Mouse (Mus musculus) ovary, adult 18-20 months (tissue): ENCODE data around the gene Dennd1a.
A peak's percentile ranks its signal among the peaks of the same experiment; 100 is the strongest.
"Not testable (repeated sequence)": the region's sequence is repeated elsewhere in the genome, so short reads cannot be mapped to it uniquely, and the experiment has no call there.

ENCODE experiments used
- DNase-seq: peaks from one replicate; pipeline ENCODE4 v3.0.0; 2022; ENCODE audit warnings: low spot score, mixed read lengths

Gene Dennd1a

GRCm38 (mm10) chr2:37969713-37970485 is 317.3 kb downstream of the Dennd1a start:
- DNase-seq, result peak; percentile 13

GRCm38 (mm10) chr2:37964534-37964933 is 322.7 kb downstream of the Dennd1a start:
- DNase-seq, result no peak

- no peak for DNase-seq
Observed at GRCm38 (mm10) chr2:37963362-37963761, 323.8 kb downstream of the Dennd1a start.

DNA sequence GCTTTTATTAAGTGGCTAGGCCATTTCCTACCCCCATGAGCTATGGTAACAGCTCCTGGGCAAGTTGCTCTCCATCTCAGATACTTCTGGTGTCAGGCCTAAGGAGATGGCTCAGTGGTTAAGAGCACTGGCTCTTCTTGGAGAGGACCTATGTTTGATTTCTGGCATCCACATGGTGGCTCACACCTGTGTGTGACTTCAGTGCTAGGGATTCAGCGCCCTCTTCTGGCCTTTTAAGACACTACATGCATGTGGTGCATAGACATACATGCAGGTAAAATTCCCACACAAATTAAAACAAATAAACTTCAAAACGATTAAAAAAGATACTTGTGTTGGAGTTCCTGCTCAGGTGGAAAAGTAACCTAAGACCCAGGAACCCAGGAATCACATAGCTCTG is 338.8 kb downstream of the Dennd1a start:
- no peak for DNase-seq

DNA sequence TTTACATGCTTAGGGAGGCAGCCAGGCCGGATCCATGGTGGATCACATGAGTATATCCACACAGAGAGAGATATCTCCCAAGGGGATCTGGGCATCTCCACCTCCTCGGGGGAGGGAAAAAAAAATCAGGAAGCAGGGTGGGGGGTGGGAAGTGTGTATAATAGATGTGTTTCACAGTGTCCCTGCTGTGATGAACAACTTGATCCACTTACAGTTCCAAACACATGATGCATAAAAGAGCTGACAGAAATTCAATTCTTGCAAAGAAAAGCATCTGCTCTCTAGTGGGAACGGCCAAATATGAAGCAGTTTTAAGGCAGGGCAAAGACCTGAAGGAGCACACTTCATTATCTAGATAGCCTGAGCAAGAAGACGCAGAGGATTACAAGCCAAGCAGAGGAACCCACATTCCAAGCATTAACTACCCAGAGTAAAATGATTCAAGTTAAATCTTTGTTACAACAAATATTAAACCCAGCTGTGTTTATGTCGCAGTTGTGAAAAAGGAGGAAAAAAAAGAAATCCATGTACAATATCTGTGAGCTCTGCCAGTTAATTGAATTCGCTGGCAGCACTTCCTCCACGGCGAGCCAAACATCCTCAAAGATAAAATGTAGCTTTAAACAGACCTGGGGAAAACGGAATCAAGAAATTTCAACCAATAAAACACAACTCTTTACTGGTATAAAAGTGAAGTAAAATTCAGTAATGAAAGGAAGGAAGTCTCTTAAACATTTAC is 341.4 kb downstream of the Dennd1a start:
- no peak for DNase-seq

DNA sequence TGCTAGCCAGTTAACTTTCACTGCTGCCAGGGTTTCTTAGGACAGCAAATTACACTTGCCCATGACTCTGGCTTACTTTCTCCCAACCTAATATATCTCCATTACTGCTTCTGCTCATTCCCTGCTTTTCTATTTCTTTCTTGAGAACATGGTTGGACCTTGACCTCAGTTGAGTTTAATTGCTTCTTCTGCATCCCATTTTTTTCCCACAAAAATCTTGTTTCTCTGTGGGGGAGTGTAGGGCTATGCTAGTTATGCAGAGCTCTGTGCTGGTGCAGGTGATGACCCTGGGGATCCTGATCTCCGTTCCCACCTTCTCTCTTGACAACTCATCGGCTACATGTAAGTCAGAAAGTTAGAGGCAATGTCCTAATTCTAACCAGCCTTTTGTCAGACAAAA is 344.3 kb downstream of the Dennd1a start:
- no peak for DNase-seq

DNA sequence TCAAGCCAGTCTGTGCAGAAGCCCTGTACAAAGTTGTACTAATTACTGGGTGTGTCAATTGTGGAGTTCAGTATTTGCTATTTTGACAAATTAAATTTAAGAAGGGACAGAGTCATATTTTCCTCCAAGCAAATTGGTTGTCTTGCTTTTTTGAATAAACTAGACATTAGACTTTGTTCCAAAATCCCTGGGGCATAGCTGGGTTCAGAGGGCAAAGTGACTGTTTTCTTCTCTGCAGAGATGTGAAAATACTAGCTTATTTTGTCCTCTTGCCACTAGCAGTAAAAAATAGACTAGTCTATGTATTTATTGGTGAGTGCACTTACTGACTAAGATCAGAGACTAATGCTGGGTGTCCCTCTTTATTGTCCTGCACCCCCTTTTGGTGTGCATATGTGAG is 345.4 kb downstream of the Dennd1a start:
- no peak for DNase-seq

DNA sequence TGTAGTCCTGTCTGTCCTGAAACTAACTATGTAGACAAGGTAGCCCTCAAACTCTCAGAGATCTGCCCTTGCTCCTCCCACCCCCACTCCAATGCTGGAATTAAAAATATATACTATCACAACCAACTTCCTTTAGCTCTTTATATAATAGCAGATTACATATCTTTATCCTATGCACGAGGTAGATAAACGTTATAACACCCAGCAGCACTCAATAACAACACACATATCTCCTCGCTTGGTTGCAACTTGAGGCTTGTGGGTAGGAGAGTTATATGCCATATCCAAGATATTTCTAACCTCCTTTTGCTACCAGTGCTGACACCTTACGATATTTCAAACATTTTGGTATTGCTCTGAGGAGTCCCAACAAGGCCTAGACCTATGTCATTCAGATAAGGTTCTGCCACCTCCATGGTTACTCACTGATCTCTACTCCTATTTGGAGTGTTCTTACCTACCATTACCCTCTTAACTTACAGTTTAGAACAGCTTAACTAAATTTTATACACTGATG is 346.3 kb downstream of the Dennd1a start:
- no peak for DNase-seq

DNA sequence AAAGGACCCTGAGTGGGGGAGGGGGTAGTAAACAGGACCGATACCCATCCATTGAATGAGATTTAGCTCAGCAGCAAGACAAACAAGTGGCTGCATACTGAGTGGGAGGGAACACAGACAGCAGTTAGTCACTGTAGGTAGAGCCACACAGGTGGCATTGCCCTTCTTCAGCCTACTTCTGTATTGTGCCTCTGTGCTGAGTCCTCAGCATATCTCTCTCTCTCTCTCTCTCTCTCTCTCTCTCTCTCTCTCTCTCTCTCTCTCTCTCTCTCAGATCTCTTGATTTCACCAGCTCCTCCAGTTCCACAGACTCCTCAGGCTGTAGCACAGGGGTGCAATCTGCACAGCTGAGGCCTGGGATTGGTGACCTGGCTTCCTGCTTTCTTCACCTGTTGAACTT is 347.2 kb downstream of the Dennd1a start:
- no peak for DNase-seq

GRCm38 (mm10) chr2:37936922-37937321 is 350.3 kb downstream of the Dennd1a start:
- DNase-seq, result not testable (repeated sequence)

DNA sequence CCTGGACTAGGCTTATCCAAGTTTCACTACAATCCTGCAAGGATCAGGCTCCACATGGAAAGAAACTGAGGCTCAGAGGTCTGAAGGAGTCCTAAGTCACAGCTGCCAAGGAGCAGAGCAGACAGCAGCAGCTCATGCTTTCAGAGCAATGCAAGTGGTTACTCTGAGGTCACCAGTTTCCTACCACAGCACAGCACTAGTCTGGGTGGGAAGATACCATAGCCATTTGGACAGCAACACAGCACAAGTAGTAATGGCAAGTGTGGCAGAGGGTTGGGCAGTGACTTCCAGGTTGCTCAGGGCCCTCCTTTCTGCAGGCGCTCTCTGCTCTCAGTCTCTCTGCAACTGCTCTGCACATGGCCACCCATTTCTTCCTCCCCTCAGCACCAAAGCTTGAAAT is 354.9 kb downstream of the Dennd1a start:
- DNase-seq, result no peak

DNA sequence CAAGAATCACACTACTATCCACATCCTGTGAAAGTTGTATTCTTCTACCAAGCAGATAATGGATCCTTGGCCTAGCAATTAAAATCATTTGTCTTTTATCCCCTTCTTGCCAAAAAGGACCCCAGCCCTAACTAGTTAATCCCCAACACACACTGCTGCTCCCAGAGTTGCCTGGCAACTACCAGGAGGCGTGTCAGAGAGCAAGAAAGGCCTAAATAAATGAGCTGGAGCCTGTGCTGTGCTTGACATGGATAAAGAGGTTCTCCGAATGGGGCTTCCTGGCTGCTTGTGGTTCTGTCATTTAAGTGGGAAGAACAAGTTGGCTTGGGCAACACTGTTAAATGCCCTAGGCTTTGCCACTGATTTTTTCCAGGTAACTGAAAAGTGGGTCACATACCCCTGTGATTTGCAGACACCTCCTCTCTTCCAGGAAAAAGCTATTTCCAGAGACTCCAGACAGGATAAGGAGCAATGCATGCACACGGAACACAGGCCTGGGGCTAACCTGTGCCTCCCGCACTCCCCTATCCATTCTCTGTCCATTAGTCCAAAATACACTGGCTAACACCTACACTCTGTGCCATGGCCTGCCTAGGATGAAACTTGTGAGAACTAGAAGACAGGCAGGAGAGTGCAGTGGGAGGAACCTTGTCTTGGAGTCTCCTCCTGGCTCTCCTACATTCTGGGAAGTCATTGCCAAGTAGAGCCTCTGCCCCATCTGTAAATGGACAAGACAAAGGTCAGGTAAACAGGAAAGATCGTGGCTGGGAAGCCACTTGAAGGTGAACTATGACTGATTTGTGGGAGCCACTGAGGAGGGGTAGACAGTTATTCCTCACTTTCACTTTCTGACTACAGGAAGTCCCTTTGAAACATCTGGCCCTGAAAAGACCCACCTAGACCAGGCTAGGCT is 355.9 kb downstream of the Dennd1a start:
- no peak for DNase-seq

- no peak for DNase-seq
Observed at GRCm38 (mm10) chr2:37926133-37926503, 361.1 kb downstream of the Dennd1a start.

DNA sequence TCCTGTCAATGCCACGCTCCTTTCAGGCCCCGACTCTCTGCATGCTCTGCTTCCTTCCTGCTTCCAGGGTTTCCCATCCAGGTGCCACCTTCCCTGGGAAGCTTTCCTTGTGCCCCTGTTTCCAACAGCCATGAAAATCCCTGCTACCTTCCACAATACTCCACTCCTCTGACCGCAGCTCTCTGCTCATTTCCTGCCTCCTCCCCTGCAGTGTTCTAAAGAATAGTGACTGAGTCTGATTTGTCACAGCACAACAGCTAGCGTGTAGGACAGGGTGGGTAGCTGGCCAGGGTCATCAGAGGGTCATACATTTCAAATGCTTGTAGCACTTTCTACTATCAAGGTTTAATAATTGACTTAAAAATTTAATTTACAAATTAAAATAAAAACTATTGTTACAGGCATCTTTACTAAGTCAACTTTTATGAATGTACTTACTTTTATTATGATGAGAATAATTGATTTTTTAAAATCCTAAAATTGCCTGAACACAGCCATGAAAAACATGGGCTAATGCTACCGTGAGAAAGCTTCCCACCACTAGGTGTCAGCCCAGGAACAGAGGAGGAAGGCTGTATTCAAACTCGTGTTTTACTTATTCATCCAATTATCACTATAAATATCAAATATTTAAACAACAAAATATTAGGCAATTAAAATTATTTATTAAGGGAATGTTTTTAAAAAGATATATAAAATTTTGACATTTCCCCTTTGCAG is 361.6 kb downstream of the Dennd1a start:
- no peak for DNase-seq

DNA sequence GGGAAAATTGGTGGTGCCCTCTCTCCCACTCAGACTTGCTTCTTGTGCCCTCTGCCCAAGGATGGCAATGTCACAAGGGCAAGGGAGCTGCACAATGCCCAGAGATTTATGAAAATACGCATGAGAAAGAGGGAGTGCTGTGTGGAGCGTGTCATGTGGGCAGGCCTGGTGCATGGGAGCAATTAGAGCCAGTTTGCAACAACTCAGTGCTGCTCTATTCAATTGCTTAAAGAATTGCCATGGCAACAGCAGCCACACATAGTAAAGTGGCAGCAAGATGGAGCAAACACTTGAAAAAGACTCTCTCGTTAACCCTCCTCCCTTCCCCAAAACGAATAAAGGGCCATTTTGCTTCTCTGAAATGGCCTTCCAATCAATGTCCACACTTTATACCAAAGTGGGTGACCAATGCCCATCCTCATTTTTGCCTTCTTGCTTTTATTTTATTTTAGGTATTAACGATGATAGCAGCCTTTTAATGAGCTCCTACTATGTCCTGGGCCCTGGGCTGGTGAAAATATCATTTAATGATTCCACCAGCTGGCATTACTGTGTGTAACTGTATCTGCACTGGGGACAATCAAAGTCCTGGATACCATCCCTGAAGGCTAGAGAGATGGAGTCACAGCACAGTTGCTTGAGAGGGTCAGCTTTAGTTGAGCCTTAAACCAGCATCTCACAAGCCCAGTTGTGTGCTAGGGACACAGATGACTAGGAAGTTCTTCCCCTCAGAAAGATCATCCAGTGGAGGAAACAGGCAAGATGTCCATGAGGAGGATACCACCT is 378.3 kb downstream of the Dennd1a start:
- DNase-seq, result no peak

DNA sequence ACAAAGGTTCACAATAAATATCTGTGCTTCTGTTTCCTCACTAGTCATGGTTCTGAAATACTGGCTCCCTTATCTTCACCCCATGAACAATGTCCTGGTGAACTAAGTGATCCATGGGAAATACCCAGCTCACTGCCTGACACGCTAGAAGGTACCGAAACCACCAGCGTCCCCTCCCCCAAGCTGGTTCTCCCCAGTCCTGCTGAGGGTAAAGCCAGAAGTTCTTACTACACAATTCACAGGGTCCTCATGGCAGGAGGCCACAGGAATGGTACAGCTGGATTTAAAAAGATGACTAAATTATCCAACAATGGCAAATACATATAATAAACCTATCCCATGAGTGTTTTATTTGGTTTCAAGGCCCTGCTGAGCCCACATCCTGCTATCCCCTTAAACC is 378.9 kb downstream of the Dennd1a start:
- no peak for DNase-seq

- no peak for DNase-seq
Observed at GRCm38 (mm10) chr2:37906261-37906660, 380.9 kb downstream of the Dennd1a start.

- DNase-seq, result no peak
Observed at GRCm38 (mm10) chr2:37903286-37903685, 383.9 kb downstream of the Dennd1a start.

- DNase-seq, result no peak
Observed at GRCm38 (mm10) chr2:37883214-37883613, 404.0 kb downstream of the Dennd1a start.

GRCm38 (mm10) chr2:37881262-37881913 is 405.8 kb downstream of the Dennd1a start:
- DNase-seq, result no peak
